Mouse (Mus musculus): Measurements from ENCODE around the gene Osbpl10. TPM values are rescaled to one million over a fixed set of nuclear protein-coding genes. Genes with fewer than 3 reads are reported as not detected.

Gene Osbpl10
- total and polyA plus RNA-seq, 3 experiments, result 0.19 TPM; not detected in 2

DNA sequence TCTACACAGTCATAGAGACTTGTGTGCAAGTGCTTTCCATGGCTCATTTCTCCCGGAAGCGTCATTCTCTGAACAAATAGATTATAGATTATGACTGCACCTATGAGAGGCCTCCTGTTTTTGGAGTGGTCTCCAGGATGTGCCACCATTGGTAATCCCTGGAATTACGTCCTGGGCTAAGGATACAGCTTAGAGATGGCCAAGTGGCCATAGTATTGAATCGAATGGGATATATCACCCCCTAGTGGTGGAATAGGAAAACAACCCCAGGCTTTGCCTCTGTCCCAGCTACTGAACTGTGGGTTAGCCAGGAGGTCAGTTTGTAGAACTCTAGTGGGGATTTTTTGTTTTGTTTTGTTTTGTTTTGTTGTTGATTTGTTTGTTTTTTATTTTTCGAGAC, 21.4 kb upstream of the Osbpl10 start:
- in situ Hi-C loops (cut with MboI; ENCODE audit: low pct_ligation_motif_present, low pct_unique_long_range_greater_than_20kb, low sequenced_read_pairs) (no loop called here), dilution Hi-C loops (cut with MboI; ENCODE audit: extremely low pct_ligation_motif_present, extremely low pct_unique_long_range_greater_than_20kb, low sequenced_read_pairs) (no loop called here)
- Histone ChIP-seq H3K4me3 (replicated peaks in 1 of 3; ENCODE audit: low read depth in 2 of 3, low read length in 2 of 3, poor library complexity in 1 of 3) (no peak overlapping the region), H3K27me3 (replicated peaks) (no peaks in the 10 kb centered on the region), H3K9me3 (replicated peaks; ENCODE audit: low read length) (peaks cover 7% of the 10 kb centered on the region), H3K4me1 (ENCODE audit: control insufficient read depth in 1 of 2, insufficient read depth in 2 of 2) (peaks cover 0 to 7% of the 10 kb centered on the region in 2 experiments; a peak in 1 of 4 replicates), H3K79me2 (replicated peaks; ENCODE audit: control insufficient read depth, extremely low read depth, insufficient read depth, poor library complexity, severe bottlenecking) (no peaks in the 10 kb centered on the region), H3K36me3 (replicated peaks in 1 of 2; ENCODE audit: control insufficient read depth in 1 of 2, insufficient read depth in 1 of 2, low read length in 1 of 2) (no peaks in the 10 kb centered on the region), H3K27ac (ENCODE audit: insufficient read depth, low read depth) (no peak overlapping the region), H3K9ac (ENCODE audit: insufficient read depth, low read depth) (no peak overlapping the region), H3K4me2 (ENCODE audit: insufficient read depth, low read depth, poor library complexity, severe bottlenecking) (no peak overlapping the region)
- peak; percentile 45 for DNase-seq (ENCODE audit: extremely low read depth)
- TF ChIP-seq NELFE (IDR thresholded peaks at IDR 0.05; ENCODE audit: low read depth, low read length) (no peak), RAD21 (IDR thresholded peaks at IDR 0.05; ENCODE audit: low read depth, low read length) (peak; percentile 65), CTCF (conservative IDR thresholded peaks at IDR 0.05 in 1 of 2, IDR thresholded peaks at IDR 0.05 in 1 of 2; ENCODE audit: low read depth in 2 of 2, low read length in 2 of 2) (peak; percentile 79 to 80), POLR2A (IDR thresholded peaks at IDR 0.05; ENCODE audit: low read depth, low read length) (no peak), SMC3 (IDR thresholded peaks at IDR 0.05; ENCODE audit: low read depth, low read length) (peak; percentile 67), USF1 (IDR thresholded peaks at IDR 0.05; ENCODE audit: low read depth, low read length) (no peak), ELF1 (IDR thresholded peaks at IDR 0.05; ENCODE audit: low read depth, low read length) (no peak), MXI1 (IDR thresholded peaks at IDR 0.05; ENCODE audit: low read depth, low read length) (no peak), RCOR1 (conservative IDR thresholded peaks at IDR 0.05; ENCODE audit: low read depth, low read length) (no peak), UBTF (IDR thresholded peaks at IDR 0.05; ENCODE audit: low read depth, low read length) (no peak), TCF12 (IDR thresholded peaks at IDR 0.05; ENCODE audit: low read depth, low read length) (no peak), SIN3A (IDR thresholded peaks at IDR 0.05; ENCODE audit: low read length) (no peak), CHD1 (IDR thresholded peaks at IDR 0.05; ENCODE audit: low read depth, low read length) (no peak)

DNA sequence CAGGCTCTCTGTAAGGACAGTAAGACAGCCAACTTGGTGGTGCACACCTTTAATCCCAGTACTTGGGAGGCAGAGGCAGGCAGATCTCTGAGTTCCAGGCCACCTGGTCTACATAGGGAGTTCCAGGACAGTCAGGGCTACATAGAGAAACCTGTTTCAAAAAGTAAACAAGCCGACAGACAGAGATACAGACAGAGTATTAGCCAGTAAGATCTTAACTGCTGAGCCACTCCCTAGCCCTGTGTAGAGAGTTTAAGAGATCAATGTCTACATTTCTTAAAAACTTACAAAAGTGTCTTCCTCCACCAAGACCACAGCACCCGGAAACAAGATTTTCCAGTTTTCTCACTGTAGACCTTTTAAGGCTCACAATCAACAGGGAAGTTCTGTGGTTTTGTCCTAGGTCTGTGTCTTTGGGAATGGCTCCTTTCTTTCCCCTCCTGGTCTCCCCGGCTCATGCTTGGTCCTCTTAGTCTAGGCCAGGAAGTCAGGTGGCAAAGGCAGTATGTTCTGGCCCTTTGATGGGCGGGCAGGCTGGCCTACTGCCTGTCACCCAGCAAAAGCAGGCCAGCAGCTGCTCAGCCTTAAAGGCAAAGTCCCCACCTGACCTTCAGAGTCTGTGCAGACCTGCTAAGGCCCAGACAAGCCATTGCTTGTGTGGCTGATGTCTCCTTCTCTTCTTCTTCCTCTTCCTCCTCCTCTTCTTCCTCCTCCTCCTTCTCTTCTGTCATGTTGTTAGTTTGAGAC, 18.2 kb upstream of the Osbpl10 start:
- H3K4me2 ChIP-seq (ENCODE audit: insufficient read depth, low read depth, poor library complexity, severe bottlenecking), result no peak overlapping the region
- no peak overlapping the region for H3K27ac ChIP-seq (ENCODE audit: insufficient read depth, low read depth)
- in situ Hi-C loops (cut with MboI; ENCODE audit: low pct_ligation_motif_present, low pct_unique_long_range_greater_than_20kb, low sequenced_read_pairs), result no loop called here
- peaks cover 10% of the 10 kb centered on the region for H3K9me3 ChIP-seq (replicated peaks; ENCODE audit: low read length)
- no peaks in the 10 kb centered on the region for H3K27me3 ChIP-seq (replicated peaks)
- DNase-seq (ENCODE audit: extremely low read depth), result no peak
- H3K36me3 ChIP-seq (replicated peaks in 1 of 2; ENCODE audit: control insufficient read depth in 1 of 2, insufficient read depth in 1 of 2, low read length in 1 of 2), result no peaks in the 10 kb centered on the region
- H3K4me3 ChIP-seq (replicated peaks in 1 of 3; ENCODE audit: low read depth in 2 of 3, low read length in 2 of 3, poor library complexity in 1 of 3), result no peak overlapping the region
- H3K4me1 ChIP-seq (ENCODE audit: control insufficient read depth in 1 of 2, insufficient read depth in 2 of 2), result peaks cover 0 to 7% of the 10 kb centered on the region in 2 experiments; a peak in 1 of 4 replicates
- H3K79me2 ChIP-seq (replicated peaks; ENCODE audit: control insufficient read depth, extremely low read depth, insufficient read depth, poor library complexity, severe bottlenecking), result no peaks in the 10 kb centered on the region
- dilution Hi-C loops (cut with MboI; ENCODE audit: extremely low pct_ligation_motif_present, extremely low pct_unique_long_range_greater_than_20kb, low sequenced_read_pairs), result no loop called here
- no peak for TF ChIP-seq JUND (conservative IDR thresholded peaks at IDR 0.05; ENCODE audit: low read depth, low read length)
- TF ChIP-seq TCF12 (IDR thresholded peaks at IDR 0.05; ENCODE audit: low read depth, low read length), result no peak
- TF ChIP-seq CHD1 (IDR thresholded peaks at IDR 0.05; ENCODE audit: low read depth, low read length), result no peak
- no peak for TF ChIP-seq RCOR1 (conservative IDR thresholded peaks at IDR 0.05; ENCODE audit: low read depth, low read length)
- TF ChIP-seq JUN (IDR thresholded peaks at IDR 0.05; ENCODE audit: insufficient read depth, low read depth, low read length), result no peak
- TF ChIP-seq ZNF384 (IDR thresholded peaks at IDR 0.05; ENCODE audit: low read depth, low read length), result no peak
- TF ChIP-seq RAD21 (IDR thresholded peaks at IDR 0.05; ENCODE audit: low read depth, low read length), result no peak
- no peak for TF ChIP-seq UBTF (IDR thresholded peaks at IDR 0.05; ENCODE audit: low read depth, low read length)
- TF ChIP-seq EP300 (IDR thresholded peaks at IDR 0.05; ENCODE audit: low read length), result no peak
- no peak for TF ChIP-seq CTCF (conservative IDR thresholded peaks at IDR 0.05 in 1 of 2, IDR thresholded peaks at IDR 0.05 in 1 of 2; ENCODE audit: low read depth in 2 of 2, low read length in 2 of 2)
- no peak overlapping the region for H3K9ac ChIP-seq (ENCODE audit: insufficient read depth, low read depth)

Data from CH12.LX (cell line).